Mouse (Mus musculus): ENCODE data around the gene Twf2.
A peak's percentile ranks its signal among the peaks of the same experiment; 100 is the strongest.

DNA sequence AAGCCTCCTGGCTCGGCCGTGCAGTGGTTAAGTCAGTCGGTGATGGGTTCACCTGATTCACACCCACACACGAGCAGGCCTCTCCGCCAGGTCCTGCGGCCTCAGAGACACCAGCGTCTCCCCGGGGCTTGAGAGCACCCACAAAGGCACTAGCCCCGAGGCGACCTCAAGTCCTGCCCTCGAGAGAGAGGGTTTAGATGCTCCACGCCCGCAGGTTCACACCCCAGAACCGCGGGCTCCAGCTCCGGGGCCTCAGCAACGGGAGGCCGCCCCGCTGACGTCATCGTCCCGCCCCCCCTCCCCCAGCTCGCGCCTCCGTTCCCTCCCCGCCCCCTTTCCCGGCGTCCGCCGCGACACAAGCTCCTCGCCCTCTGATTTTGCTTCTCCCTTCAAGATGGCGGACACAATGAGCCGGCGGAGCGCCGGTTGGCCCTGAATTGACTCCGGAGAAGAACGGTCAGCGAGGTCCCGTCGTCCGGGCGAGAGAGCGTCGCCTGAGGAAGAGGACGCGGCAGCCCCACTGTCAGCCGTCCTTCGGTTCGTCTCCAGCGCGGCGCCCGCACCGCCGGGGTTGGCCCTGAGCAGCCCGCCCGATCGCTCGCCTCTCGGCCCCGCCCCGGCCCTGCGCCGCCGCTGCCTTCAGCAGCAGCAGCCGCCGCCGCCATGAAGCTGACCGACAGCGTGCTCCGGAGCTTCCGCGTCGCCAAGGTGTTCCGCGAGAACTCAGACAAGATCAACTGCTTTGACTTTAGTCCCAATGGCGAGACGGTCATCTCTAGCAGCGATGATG, 32.2 kb upstream of the Twf2 start, which contains the start of gene Wdr82:
- TF ChIP-seq CTCF (IDR thresholded peaks at IDR 0.05): no peak
- TF ChIP-seq POLR2A (IDR thresholded peaks at IDR 0.05; ENCODE audit: insufficient read depth, low read depth, low read length): peak; percentile 90
